Mouse (Mus musculus) erythroblast, embryonic 14.5 days (primary cell): Measurements from ENCODE around the gene Epha6.

Experiments used
- GATA1 ChIP-seq: IDR thresholded peaks from 2 replicates; pipeline ENCODE4 v1.6.1; 2012; ENCODE audit warnings: low read length, inconsistent platforms, mixed read lengths
- TAL1 ChIP-seq: IDR thresholded peaks from 3 replicates; pipeline ENCODE4 v1.6.1; 2012; ENCODE audit warnings: low read length, inconsistent platforms, mixed read lengths

DNA sequence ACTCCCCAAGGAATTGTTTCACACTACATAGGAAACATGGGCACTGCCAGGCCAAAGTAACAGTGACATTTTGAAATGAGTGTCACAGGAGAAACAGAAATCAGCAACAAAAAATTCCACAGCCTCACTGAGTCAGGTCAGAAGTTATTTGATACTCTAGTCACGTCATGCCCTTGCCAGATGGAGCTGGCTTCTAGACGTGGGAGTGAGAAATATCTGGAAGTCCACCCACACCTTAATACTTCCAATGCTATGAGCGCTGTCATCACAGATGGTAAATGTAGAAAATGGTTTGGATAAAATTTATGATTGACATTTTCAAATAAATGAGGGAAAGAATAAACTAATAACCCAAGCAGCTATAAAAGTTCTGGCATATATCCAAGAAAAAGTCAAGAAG lies 210.0 kb downstream of the Epha6 start:
- no peak for TF ChIP-seq TAL1
- no peak for TF ChIP-seq GATA1
